Mouse (Mus musculus): ENCODE measurements around the gene Slc44a5.
"Not testable (repeated sequence)": the region's sequence is repeated elsewhere in the genome, so short reads cannot be mapped to it uniquely, and the experiment has no call there.

The Slc44a5 gene

GRCm38 (mm10) chr3:153973949-153974760 is 919 bp downstream of the Slc44a5 start:
- no peak for DNase-seq

- DNase-seq: no peak
These were observed 1.8 kb downstream of the Slc44a5 start for GRCm38 (mm10) chr3:153975060-153975459.

- DNase-seq: no peak
These were observed 2.6 kb downstream of the Slc44a5 start for GRCm38 (mm10) chr3:153975791-153976190.

GRCm38 (mm10) chr3:153980611-153981010 is 7.4 kb downstream of the Slc44a5 start:
- no peak for DNase-seq

GRCm38 (mm10) chr3:153984428-153985340 is 11.4 kb downstream of the Slc44a5 start:
- DNase-seq: peak; percentile 17

- DNase-seq: no peak
These were observed 26.7 kb downstream of the Slc44a5 start for GRCm38 (mm10) chr3:153999797-154000528.

- no peak for DNase-seq
These were observed 28.1 kb downstream of the Slc44a5 start for GRCm38 (mm10) chr3:154001348-154001747.

GRCm38 (mm10) chr3:154046876-154047275 is 73.6 kb downstream of the Slc44a5 start:
- DNase-seq: no peak

GRCm38 (mm10) chr3:154053331-154053730 is 80.1 kb downstream of the Slc44a5 start:
- no peak for DNase-seq

- no peak for DNase-seq
These were observed 84.2 kb downstream of the Slc44a5 start for GRCm38 (mm10) chr3:154057464-154057863.

- no peak for DNase-seq
These were observed 85.0 kb downstream of the Slc44a5 start for GRCm38 (mm10) chr3:154058200-154058599.

- DNase-seq: not testable (repeated sequence)
These were observed 98.8 kb downstream of the Slc44a5 start for GRCm38 (mm10) chr3:154071989-154072388.

GRCm38 (mm10) chr3:154075749-154076148 is 102.5 kb downstream of the Slc44a5 start:
- no peak for DNase-seq

- DNase-seq: peak; percentile 15
These were observed 108.5 kb downstream of the Slc44a5 start for GRCm38 (mm10) chr3:154081687-154082086.

GRCm38 (mm10) chr3:154082241-154082640 is 109.0 kb downstream of the Slc44a5 start:
- DNase-seq: no peak

- DNase-seq: no peak
These were observed 109.7 kb downstream of the Slc44a5 start for GRCm38 (mm10) chr3:154082961-154083360.

GRCm38 (mm10) chr3:154089996-154090395 is 116.8 kb downstream of the Slc44a5 start:
- no peak for DNase-seq

- no peak for DNase-seq
These were observed 118.5 kb downstream of the Slc44a5 start for GRCm38 (mm10) chr3:154091468-154092338.

GRCm38 (mm10) chr3:154092466-154092865 is 119.2 kb downstream of the Slc44a5 start:
- DNase-seq: no peak

GRCm38 (mm10) chr3:154093745-154094322 is 120.6 kb downstream of the Slc44a5 start:
- DNase-seq: no peak

- DNase-seq: no peak
These were observed 128.4 kb downstream of the Slc44a5 start for GRCm38 (mm10) chr3:154101671-154102070.

GRCm38 (mm10) chr3:154110528-154110927 is 137.3 kb downstream of the Slc44a5 start:
- DNase-seq: no peak

Measured in right cerebral cortex, postnatal 4 days (tissue).